Mouse (Mus musculus) adrenal gland, adult (tissue): ENCODE measurements around the gene Fpr-rs6.

Source experiments
- DNase-seq, 2 experiments: peaks; one replicate each; pipeline ENCODE4 v3.0.0; 2022 to 2023; ENCODE audit warnings: low spot score in 1 of 2; ENCODE audit not compliant: inconsistent age in 2 of 2

The Fpr-rs6 gene

GRCm38 (mm10) chr17:20182997-20183396 lies at the start of gene Fpr-rs6:
Gene Fpr-rs6, minus strand, starts transcription at chr17:20183097.
- no peak for DNase-seq
